Mouse (Mus musculus) kidney, adult 2 months (tissue): Measurements from ENCODE around the gene Usp30.

Experiments used
- CTCF ChIP-seq: fragments of 200-500 bp; conservative IDR thresholded peaks from 2 replicates; pipeline ENCODE4 v1.5.1; 2011; ENCODE audit warnings: low read depth, mild to moderate bottlenecking, control low read depth, low read length, moderate library complexity, mixed read lengths; ENCODE audit not compliant: insufficient read depth, insufficient read length
- POLR2A ChIP-seq: fragments of 200-500 bp; IDR thresholded peaks from one replicate; pipeline ENCODE4 v1.6.1; 2011; ENCODE audit warnings: low read depth, low read length, control low read depth

DNA sequence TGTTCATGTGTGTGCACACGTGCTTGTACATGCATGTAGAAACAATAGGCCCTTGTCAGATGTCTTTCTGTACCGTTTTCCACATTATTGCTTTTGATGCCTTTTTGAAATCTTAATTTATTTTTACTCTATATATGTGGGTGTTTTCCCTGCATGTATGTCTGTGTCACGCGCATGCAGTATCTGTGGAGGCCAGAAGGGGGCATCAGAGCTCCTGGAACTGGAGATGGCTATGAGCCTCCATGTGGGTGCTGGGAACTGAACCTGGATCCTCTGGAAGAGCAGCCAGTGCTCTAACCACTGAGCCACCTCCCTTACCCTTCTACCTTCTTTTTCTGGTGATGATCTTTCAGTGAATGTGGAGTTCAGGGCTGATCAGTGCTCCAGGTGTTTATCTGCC lies 5.6 kb downstream of the Usp30 start:
- TF ChIP-seq CTCF (0 out of 2 replicates have a peak, but pooled peaks have one; percentile 5), POLR2A (no peak)
